Mouse (Mus musculus) intestine, embryonic 14.5 days (tissue): ENCODE results near the gene Pin1rt1. TPM values are rescaled to one million over a fixed set of nuclear protein-coding genes. Genes with fewer than 3 reads are reported as not detected.

Source experiments
- ATAC-seq: fragments of 200-750 bp; cut with Nextera tagmentation; replicated peaks from 2 replicates; pipeline ENCODE4 v1.8.0; 2017; ENCODE audit warnings: low read depth, moderate number of reproducible peaks, moderate TSS enrichment, moderate library complexity; ENCODE audit not compliant: low FRiP score, low TSS enrichment
- DNase-seq: peaks from one replicate; pipeline ENCODE4 v3.0.0-alpha.2; 2018; ENCODE audit warnings: low spot score
- H3K27ac ChIP-seq: fragments of 300-500 bp; sonication (generic); 2 replicates; pipeline ENCODE4 v1.5.1; 2014; ENCODE audit warnings: low read depth, mild to moderate bottlenecking, control low read depth
- H3K27me3 ChIP-seq: fragments of 300-500 bp; sonication (generic); replicated peaks from 2 replicates; pipeline ENCODE4 v1.6.1; 2014; ENCODE audit warnings: low read length, control low read depth; ENCODE audit not compliant: control insufficient read depth, insufficient read depth
- H3K36me3 ChIP-seq: fragments of 300-500 bp; sonication (generic); 2 replicates; pipeline ENCODE4 v1.6.1; 2014; ENCODE audit warnings: low read length, control low read depth; ENCODE audit not compliant: control insufficient read depth, insufficient read depth
- H3K4me1 ChIP-seq: fragments of 300-500 bp; sonication (generic); replicated peaks from 2 replicates; pipeline ENCODE4 v1.6.1; 2014; ENCODE audit warnings: low read length, control low read depth, mixed read lengths; ENCODE audit not compliant: control insufficient read depth, insufficient read depth
- H3K4me2 ChIP-seq: fragments of 300-500 bp; sonication (generic); 2 replicates; pipeline ENCODE4 v1.6.1; 2014; ENCODE audit warnings: low read length
- H3K4me3 ChIP-seq: fragments of 300-500 bp; sonication (generic); 2 replicates; pipeline ENCODE4 v1.5.1; 2014; ENCODE audit warnings: low read depth, low read length, control low read depth, mixed read lengths
- H3K9ac ChIP-seq: fragments of 300-500 bp; sonication (generic); 2 replicates; pipeline ENCODE4 v1.6.1; 2014; ENCODE audit warnings: mild to moderate bottlenecking, low read length
- H3K9me3 ChIP-seq: fragments of 300-500 bp; sonication (generic); 2 replicates; pipeline ENCODE4 v1.6.1; 2016; ENCODE audit warnings: low read length, control low read depth; ENCODE audit not compliant: control insufficient read depth
- WGBS: fragments of 180-500 bp; shearing (Covaris S2); extraction: QIAGEN DNeasy Blood & Tissue Kit; methylation state at CpG from one replicate; pipeline ENCODE4 v1.1.7; 2014; 5-methylcytosine and 5-hydroxymethylcytosine counted together
- polyA plus RNA-seq: library from polyadenylated mRNA; unstranded; fragments of >200 nt; fragmentation: Nextera tagmentation; extraction: Ambion mirVana; gene quantifications from 2 replicates; pipeline ENCODE4 v1.2.1, GENCODE M21; 2014

Pin1rt1 gene
- polyA plus RNA-seq, 1 experiment from 2014 or later: 0.15 TPM

GRCm38 (mm10) chr2:104684771-104685170 is 31.4 kb downstream of the Pin1rt1 start:
- no peaks in the 10 kb centered on the region for H3K4me1 ChIP-seq
- peaks cover 25% of the 10 kb centered on the region for H3K36me3 ChIP-seq
- no peak overlapping the region for H3K27ac ChIP-seq
- no peak overlapping the region for H3K9ac ChIP-seq
- DNase-seq (no peak), ATAC-seq (no peak)
- no peaks in the 10 kb centered on the region for H3K9me3 ChIP-seq
- 0 out of 2 replicates have a peak overlapping the region, but pooled peaks have one; percentile 20 for H3K4me2 ChIP-seq
- no peaks in the 10 kb centered on the region for H3K27me3 ChIP-seq
- 91% methylated on average over 4 of the region's 4 CpGs for WGBS
- H3K4me3 ChIP-seq: no peak overlapping the region

GRCm38 (mm10) chr2:104677326-104677725 is 38.9 kb downstream of the Pin1rt1 start:
- WGBS: 76% methylated on average over 3 of the region's 3 CpGs
- no peak for DNase-seq
- Histone ChIP-seq H3K4me2 (no peak overlapping the region), H3K4me1 (no peaks in the 10 kb centered on the region), H3K36me3 (peaks cover 8% of the 10 kb centered on the region), H3K27ac (no peak overlapping the region), H3K9ac (no peak overlapping the region), H3K4me3 (no peak overlapping the region), H3K9me3 (no peaks in the 10 kb centered on the region), H3K27me3 (no peaks in the 10 kb centered on the region)
- no peak for ATAC-seq

- H3K27me3 ChIP-seq: no peaks in the 10 kb centered on the region
- DNase-seq: no peak
- H3K4me1 ChIP-seq: no peaks in the 10 kb centered on the region
- no peaks in the 10 kb centered on the region; the same call in 1 of the 2 replicates for H3K36me3 ChIP-seq
- H3K9ac ChIP-seq: no peak overlapping the region
- ATAC-seq: no peak
- no peaks in the 10 kb centered on the region for H3K9me3 ChIP-seq
- H3K4me2 ChIP-seq: no peak overlapping the region
- H3K4me3 ChIP-seq: no peak overlapping the region
- no peak overlapping the region for H3K27ac ChIP-seq
These were observed 44.5 kb downstream of the Pin1rt1 start for GRCm38 (mm10) chr2:104671724-104672123.

- H3K27ac ChIP-seq: no peak overlapping the region
- H3K27me3 ChIP-seq: no peaks in the 10 kb centered on the region
- ATAC-seq: no peak
- H3K4me3 ChIP-seq: no peak overlapping the region
- no peak for DNase-seq
- no peak overlapping the region for H3K9ac ChIP-seq
- H3K4me1 ChIP-seq: no peaks in the 10 kb centered on the region
- no peak overlapping the region for H3K4me2 ChIP-seq
- WGBS: 86% methylated on average over 6 of the region's 6 CpGs
- H3K36me3 ChIP-seq: peaks cover 15% of the 10 kb centered on the region
- no peaks in the 10 kb centered on the region for H3K9me3 ChIP-seq
These were observed 46.9 kb downstream of the Pin1rt1 start for GRCm38 (mm10) chr2:104669122-104669804.

Other genes starting within 250 kb of the Pin1rt1 start
- gene Hipk3, start 221.9 kb downstream of the Pin1rt1 start, polyA plus RNA-seq: 22.5 and 22.8 TPM in 2 replicates
- 58.5 and 71.2 TPM in 2 replicates for gene Cstf3, start 125.9 kb downstream of the Pin1rt1 start, polyA plus RNA-seq
- 52.6 and 55.7 TPM in 2 replicates for gene Tcp11l1, start 4.2 kb downstream of the Pin1rt1 start, polyA plus RNA-seq
- gene Depdc7, start 26.5 kb upstream of the Pin1rt1 start, polyA plus RNA-seq: 17.8 and 19.5 TPM in 2 replicates
- gene Qser1, start 100.4 kb upstream of the Pin1rt1 start, polyA plus RNA-seq: 15.8 and 16.5 TPM in 2 replicates
- gene Prrg4, start 133.5 kb upstream of the Pin1rt1 start, polyA plus RNA-seq: 1.3 and 2.7 TPM in 2 replicates
- 7.2 and 10.2 TPM in 2 replicates for gene Ccdc73, start 151.4 kb upstream of the Pin1rt1 start, polyA plus RNA-seq